Mouse (Mus musculus) olfactory bulb, adult 2 months (tissue): ENCODE results near the gene Trmt112.

Experiments
- CTCF ChIP-seq: fragments of 200-500 bp; IDR thresholded peaks from 2 replicates; pipeline ENCODE4 v1.5.1; 2012; ENCODE audit warnings: low read depth, mild to moderate bottlenecking, low read length, moderate library complexity; ENCODE audit not compliant: insufficient read depth
- POLR2A ChIP-seq: fragments of 200-500 bp; IDR thresholded peaks from 2 replicates; pipeline ENCODE4 v1.6.1; 2012; ENCODE audit warnings: mild to moderate bottlenecking, low read depth, low read length, moderate library complexity; ENCODE audit not compliant: insufficient read depth

DNA sequence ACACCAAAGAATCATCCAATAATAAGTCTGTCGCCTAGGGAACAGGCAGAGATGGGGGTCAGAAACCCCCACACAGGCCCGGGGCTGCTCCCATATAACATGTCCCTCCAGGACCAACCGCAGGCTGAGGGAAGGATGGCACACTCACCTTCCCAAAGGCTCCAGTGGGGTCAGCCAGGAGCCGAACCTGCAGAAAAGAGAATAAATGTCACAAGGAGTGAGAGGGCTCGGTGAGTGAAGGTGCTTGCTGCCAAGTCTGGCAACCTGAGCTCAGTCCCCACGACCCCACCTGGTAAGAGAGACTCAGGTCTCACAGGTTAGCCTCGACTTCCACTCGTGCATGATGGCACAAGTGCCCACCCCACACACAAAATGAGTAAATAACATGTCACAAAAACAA, 2.4 kb upstream of the Trmt112 start:
- no peak for TF ChIP-seq POLR2A
- no peak for TF ChIP-seq CTCF
